Mouse (Mus musculus) CD4-positive, CD25-positive, alpha-beta regulatory T cell, adult 4 months (primary cell): ENCODE results near the gene Golga4. TPM values are rescaled to one million over a fixed set of nuclear protein-coding genes. Genes with fewer than 3 reads are reported as not detected.

ENCODE experiments used
- ATAC-seq: one replicate; pipeline ENCODE4 v1.8.0; 2017
- polyA plus RNA-seq, 2 experiments: library from polyadenylated mRNA; unstranded; fragments of 100-300 nt; shearing (Covaris generic); gene quantifications; one replicate each; pipeline ENCODE4 v1.2.1; 2017

The Golga4 gene
- polyA plus RNA-seq, 2 experiments from 2014 or later, result 24.4 to 30.7 TPM

DNA sequence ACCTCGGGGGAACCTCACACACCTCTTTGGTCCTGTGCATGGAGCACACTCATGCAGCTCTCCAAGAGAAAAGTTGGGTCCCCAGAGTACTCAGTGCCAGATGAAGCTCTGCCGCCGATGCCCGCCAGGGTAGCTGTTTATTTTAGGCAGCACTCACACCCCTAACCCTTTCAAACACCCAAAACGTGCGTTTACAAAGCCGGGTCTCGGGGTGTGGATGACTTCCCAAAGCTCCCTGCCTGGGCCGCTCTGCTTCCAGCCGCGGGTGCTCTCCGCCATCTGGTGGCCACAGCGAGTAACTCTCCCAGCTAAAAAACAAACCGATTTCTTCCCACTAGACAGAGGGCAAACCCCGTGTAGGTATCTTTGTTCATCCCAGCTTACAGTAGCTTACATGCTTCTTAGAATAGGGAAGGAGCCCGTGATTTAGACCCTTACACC, 16.5 kb upstream of the Golga4 start:
- peak; percentile 86 for ATAC-seq

DNA sequence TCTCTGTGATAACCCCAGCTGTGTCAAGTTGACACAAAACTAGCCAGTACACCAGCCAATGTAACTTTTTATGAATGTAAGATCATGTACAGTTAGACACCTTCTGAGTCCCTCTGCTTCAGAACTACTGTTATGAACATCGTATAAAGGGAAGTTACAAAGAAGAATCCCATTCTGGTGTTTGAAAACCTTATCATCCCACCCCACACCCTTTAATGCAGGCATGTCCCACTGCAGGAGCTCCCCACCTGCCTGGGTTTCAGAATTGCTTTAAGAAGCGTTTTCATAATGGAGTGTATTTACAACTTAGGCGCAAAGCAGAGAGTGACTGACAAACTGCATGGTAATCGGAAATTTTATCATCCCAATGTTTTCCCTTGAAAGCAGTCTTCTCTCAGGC, 14.9 kb upstream of the Golga4 start:
- no peak for ATAC-seq

DNA sequence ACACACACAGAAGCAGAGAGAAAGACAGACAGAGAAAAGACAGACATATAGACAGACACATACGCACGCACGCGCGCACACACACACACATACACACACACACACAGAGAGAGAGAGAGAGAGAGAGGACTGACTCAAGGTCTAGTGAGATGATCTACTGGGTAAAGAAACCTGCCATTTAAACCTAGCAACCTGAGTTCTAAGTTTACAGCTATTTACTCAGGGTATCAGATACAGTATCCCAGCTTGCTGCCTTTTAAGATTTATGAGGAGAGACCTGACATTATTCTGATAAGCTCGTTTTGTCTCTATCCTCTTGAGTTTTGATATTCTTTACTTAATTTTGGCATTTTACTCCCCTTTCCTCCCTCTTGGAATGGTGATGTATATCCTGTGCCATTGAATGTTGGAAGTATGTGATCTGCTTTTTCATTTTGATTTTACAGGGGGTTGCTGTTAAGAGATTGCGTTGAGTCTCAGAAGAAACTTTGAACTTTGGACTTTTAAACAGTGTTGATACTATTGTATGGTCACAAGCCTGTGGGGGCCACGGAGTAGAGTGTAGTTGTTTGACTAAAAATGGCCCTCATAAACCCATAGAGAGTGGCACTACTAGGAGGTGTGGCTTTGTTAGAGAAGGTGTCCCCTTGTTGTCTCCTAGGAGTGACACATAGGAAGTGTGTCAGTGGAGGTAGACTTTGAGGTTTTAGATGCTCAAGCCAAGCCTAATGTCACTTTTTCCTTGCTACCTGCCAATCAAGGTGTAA, 13.0 kb upstream of the Golga4 start:
- no peak for ATAC-seq

DNA sequence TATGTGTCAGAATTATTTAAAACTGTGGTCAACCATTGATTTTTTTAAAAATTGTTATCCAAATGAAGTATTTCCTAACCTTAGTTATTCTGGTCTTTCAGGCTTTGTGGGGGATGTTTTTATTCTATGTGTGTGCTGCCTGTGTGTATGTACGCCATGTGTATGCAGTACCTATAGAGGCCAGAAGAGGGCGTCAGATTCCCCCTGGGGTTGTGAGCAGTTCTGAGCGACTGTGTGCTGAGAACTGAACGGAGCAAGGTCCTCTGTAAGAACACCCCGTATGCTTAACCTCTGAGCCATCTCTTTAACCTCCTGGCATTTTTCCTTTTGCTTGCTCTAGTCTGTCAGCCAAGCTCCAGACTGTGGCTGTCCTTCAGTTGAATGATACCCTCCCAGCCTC, 12.0 kb upstream of the Golga4 start:
- no peak for ATAC-seq

DNA sequence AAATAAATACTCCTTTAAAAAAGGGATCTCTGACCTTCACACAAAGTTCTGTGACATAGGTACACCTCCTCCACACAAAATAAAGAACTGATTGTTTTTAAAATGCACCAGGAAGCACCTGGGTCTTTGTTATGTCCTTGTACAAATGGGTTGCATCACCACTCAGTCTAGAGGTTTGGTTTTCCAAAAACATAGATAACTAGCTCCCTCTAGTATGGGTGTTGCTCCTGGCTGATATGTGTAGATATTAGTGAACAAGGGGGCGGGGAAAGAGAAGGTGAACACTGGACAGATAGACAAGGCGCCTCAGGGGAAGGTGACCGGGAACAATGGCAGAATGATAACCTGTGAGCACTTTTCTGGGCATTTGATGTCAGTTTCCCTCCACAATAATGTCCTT, 10.1 kb upstream of the Golga4 start:
- no peak for ATAC-seq

DNA sequence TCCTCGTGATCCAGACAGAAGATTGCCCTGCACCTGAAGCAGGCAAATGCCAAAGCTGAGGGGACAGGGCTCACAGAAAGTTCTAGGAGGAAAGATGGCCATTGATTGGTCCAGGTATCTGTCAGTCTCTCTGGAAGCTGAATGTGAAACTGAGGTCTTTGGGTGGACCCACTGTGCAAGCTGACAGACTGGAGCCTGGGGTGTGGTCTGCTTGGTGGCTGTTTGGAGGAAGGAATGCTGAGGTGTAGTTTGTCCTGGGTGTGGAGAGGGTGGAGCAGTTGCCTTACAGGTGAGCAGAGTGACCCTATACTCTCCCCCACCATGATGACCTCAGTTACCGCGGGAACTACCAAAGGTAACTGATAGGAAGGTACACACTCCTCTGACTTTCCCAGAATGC, 9.1 kb upstream of the Golga4 start:
- no peak for ATAC-seq

DNA sequence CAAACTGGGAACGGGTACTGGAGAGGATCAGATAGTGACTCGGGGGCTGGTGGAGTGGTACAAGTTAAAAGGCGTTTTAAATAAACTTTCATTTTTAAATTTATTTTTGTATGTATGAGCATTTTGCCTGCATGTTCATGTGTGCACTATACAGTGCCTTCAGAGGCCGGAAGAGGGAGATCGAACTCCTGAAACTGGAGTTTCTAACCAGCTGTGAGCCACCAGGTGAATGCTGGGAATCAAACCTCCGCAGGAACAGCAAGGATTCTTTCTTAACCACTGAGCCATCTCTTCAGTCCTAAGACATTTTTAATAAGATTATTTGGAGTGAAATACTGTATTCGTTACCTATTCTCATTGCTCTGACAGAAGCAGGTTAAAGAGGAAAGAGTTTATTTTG, 8.0 kb upstream of the Golga4 start:
- ATAC-seq, result no peak

DNA sequence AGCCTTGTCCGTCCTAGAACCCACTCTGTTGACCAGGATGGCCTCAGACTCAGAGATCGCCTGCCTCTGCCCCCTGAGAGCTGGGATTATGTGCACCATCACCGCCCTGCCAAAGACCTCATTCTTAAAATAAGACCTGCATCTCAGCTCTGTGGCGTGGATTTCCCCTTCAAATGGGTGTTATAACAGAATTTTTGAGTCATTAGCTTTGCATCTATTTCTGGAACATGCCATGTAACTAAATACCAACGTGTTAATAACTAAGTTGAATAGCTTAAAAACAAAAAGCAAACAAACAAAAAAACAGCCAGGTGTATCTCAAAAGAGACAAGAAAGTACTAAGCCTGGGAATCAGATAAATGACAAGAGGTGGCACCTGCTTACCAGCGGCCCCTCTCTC, 5.1 kb upstream of the Golga4 start:
- ATAC-seq, result no peak

DNA sequence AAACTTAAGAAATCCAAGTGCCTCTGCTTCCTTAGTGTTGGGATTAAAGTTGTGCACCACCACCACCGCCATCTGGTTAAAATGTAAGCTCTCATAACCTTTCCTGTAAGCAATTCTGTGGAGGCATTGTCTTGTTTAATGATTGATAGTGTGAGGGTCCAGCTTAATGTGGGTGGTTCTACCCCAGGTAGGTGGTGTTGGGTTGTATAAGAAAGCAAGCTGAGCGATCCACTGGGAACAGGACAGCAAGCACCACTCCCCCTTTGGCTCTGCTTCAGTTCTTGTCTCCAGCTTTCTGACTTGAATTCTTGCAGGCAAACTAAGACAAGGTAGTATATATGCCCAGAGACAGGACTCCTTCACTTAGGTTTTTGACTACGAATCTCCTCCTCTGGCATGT, 1.4 kb upstream of the Golga4 start:
- no peak for ATAC-seq

DNA sequence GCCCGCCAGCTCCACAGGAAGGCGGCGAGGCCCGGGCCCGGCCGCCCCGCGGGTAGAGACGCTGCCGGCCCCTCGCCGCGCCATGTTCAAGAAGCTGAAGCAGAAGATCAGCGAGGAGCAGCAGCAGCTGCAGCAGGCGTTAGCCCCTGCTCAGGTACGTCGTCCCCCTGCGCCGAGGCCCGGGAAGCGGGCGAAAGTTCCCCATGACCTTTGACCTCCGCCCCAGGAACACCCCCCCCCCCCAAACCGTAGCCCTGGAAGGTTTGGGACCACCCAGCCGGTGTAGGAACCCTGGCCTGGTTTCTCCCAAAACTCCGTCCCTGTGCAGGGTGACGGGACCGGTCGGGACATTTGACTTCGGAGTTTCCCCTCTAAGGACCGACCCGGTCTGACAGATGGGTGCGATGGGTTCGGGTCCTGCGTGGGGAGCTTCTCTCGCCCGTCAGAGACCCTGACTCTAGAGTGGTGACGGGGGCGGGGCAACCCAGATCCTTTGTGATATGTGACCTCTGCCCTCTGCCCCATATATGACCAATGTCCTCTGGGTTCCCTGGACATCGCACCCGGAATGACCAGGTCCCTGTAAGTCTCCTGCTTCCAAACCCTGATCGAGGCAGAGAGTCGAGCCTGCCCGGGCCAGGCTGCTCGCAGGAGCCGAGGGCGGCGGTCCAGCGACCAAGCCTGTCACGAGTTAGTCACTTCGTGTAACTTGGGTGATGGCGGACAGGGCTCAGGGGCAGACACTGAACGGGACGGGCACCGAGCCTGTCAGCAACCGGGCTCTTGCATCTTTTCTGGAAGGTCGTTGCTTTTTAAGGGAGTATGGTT, 551 bp downstream of the Golga4 start:
- ATAC-seq, result peak; percentile 24

DNA sequence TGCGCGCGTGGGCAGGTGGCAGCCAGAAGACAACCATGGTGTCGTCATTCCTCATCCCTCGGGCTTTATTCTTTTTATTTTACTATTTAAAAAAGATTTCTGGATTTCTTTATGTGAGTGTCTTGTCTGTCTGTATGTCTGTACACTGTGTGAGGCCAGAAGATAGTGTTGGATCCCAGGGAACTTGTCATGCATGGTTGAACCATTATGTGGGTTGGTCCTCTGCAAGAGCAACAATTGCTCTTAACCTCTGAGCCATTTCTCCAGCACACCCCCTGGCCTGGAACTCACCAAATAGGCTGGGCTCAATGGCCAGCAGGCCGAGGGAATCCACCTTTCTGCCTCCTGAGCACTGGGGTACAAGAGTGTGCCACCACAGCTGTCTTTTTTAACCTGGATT, 1.5 kb downstream of the Golga4 start:
- no peak for ATAC-seq

DNA sequence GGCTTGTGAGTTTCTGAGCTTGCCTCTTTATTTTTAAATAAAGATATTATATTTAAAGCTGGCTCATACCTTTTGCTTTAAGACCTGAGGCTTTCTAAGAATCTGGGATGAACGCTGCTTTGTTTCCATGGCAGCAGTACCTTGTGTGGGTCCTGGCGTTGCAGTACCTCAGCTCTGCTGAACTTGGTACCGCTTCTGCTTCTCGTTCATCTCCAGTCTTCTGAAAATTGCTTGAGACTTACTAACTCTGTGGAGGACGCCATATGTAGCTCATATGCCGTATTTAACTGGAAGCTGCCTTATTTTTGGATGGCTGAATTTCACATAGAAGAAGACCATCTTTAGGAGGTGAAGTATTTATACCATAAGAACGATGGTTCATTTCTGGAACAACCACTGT, 2.5 kb downstream of the Golga4 start:
- no peak for ATAC-seq

DNA sequence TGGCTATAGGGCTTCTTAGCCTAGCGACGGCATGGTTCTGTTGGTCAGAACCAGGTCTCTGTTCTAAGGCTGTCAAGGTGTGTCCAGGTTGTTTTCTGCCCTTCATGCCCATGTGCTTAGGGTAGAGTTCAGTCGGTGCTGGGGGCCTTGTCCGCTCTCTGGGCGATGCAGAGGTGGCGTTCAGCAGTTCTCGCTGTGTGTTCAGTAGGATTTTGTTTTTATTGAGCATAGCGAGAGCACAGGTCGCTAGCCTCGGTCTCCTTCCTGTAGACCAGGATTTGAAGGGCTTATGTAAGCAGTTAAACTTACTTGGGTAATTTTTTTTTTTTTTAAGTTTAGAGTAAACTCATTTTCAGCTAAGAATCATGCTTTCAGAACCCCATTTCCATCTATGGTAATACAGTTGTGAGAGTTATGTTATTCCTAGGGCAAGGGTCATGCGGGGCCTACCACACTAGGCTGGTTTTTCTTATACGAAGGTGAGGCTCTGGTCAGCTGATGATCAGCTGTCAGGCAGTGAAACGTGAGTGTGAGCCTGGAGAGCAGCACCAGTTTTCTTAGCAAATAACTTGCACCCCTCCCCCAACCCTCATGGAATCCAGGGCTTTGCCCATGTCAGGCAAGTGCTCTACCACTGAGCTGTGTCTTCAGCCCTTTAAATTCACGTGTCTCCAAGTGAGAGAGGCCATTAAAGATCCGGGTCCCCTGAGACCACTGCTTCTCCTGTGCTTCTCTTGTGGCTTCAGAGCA, 5.0 kb downstream of the Golga4 start:
- no peak for ATAC-seq

DNA sequence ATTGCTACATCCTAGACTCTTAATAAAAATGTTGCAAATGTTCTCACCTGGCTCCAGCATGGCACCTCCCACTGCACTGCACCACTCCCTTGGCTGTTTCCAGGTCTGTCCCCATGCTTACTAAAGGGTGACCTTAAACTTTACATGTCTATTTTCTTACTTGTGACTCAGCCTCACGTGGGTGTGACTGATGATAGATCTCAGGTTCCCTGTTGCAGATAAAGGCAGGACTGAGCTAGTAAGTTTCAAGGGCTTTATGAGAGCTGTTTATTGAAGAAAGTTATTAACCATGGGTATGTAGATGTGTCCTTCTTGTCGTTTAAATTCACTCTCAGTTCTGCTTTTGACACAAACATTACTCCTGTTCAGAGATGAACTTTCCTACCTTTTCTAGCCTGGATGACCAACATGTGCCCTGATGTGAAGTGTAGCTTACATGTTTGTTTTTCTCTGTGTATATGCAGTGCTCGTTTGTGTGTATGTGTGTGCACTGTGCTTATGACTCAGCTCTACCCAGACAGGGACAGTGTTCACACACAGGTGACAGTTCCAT, 6.7 kb downstream of the Golga4 start:
- ATAC-seq, result peak; percentile 51

DNA sequence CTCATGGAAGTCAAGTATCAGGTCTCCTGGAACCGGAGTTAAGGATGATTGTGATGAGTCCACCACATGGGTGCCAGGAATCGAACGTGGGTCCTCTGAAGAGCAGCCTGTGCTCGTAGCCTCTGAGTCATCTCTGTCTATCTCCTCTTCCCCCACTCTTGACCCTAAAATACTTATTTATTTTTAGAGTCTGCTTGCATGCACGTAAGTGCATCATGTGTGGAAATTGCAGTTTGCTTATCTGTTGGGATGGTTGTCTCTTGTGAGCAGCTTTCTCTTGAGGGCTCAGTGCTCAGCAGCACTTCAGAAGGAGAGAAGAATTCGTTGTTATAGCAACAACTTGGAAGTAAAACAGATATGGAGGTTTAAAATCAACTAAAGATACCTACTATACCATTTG, 9.4 kb downstream of the Golga4 start:
- no peak for ATAC-seq

DNA sequence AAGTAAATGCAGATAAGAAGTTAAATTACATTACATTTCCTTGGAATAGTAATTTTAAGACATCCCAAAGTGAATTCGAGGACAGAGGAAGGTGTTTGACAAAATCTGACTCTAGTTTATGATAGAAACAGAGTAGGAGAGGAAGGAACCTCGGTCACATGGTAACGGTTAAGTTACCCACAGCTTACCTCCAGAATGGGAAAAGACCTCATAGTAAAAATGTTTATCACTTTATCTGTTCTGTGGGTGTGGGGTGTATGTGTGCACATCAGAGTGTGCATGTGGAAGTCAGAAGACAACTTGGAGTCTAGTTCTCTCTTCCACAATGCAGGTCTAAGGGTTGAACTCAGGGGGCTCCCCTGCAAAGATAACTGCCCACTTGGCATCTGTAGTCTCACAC, 10.1 kb downstream of the Golga4 start:
- no peak for ATAC-seq

DNA sequence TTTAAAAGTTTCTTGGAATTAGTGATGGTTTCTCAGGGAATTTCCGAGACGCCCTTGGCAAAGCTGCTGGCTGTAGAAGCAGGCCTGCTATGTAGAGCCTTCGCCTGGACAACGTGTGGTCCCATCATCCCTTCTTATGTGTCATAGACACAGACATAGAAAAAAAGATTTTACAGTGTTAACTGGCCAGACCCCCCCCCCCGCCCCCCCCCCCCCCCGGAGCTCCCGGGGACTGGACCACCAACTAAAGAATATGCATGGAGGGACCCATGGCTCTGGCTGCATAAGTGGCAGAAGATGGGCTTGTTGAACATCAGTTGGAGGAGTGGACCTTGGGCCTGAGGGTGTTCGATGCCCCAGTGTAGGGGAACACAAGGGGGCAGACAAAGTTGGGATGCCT, 11.6 kb downstream of the Golga4 start:
- ATAC-seq, result no peak

DNA sequence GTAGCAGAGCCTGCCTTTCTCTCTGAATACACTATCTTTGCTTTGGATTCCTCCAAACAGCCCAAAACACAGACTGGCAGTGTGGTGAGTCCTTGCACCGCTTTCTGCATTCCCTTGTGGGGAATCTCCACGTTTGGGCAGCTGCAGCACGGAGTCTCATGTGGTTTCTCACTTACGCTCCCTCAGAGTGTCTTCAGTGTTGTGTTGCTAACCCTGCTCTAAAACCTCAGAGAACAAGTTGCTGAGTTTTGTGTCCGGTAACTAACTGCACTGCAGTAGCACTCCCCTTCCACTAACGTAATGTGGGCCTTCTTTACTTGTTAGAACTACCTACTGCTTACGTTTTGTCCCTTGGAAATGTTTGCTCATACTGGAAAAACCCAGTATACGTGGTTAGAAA, 13.0 kb downstream of the Golga4 start:
- no peak for ATAC-seq

DNA sequence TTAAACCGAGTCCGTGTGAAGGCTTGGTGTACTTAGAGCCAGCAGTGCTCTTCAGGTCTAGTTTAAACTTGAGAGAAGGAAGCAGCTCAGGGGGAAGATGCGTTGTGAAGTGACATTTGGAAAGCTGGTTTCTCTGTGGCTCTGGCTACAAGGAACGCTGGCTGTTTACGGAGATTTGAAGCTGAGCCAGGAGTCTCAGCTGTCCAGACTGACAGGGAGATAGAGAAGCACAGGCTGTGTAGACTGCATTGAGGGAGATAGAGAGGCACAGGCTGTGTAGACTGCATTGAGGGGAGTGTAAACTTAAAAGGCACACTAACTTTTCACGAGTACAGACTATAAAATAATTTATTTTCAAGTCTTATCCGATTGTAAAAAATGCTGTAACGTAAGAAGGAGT, 13.9 kb downstream of the Golga4 start:
- no peak for ATAC-seq

DNA sequence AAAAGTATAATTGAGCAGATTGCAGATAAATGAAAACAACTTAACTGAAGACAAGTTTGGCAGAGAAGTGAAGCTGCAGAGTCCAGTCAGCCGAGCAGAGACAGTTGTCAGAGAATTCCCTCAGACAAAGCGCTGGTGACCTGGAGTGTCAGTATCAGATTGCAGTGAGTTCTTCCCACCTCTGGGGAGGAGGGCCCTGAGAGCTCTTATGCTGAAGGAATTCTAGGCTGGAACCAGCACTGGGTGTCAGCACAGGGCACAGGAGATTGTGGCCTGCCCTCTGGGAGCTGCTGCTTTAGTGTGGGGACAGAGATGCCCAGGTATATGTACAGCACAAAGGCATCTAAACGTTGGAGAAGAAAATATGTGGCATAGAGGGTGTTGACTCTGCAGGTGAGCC, 14.8 kb downstream of the Golga4 start:
- ATAC-seq, result no peak

DNA sequence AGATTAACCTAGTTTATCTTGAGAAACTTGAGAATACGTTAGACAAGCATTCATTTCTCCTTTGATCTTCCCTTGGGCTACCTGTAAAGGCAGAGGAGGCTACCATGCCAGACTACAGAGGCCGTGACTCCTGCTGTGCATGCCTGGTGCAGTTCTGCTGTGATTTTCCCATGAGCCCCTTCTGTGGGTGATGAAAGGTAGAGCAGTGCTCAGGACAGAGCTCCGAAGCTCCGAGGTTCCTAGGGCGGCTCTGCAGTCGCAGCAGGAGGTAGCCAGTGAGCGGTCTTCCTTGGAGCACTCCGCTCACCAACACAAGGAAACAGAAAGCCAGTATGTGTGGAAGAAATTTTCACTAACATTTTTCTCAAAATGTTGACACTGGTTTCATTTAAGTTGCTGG, 15.6 kb downstream of the Golga4 start:
- no peak for ATAC-seq

DNA sequence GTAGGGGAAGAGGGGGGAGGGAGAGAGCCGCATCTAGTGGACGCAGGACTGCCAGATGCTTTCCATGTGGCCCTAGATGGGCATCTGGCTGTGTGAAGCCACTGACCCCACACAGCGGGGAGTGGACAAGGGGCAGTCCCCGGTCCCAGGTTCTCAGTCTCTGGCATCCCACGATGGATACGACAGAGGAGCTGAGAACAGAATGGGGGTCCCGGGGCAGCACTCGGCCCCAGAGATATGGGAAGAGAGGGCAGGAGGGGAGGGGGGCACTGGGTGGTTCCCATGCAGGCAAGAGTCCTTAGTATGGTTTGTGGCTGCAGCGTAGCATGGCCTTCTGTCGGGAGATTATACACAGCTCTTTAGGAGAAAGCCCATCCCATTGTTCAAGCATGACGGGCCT, 17.7 kb downstream of the Golga4 start:
- no peak for ATAC-seq

DNA sequence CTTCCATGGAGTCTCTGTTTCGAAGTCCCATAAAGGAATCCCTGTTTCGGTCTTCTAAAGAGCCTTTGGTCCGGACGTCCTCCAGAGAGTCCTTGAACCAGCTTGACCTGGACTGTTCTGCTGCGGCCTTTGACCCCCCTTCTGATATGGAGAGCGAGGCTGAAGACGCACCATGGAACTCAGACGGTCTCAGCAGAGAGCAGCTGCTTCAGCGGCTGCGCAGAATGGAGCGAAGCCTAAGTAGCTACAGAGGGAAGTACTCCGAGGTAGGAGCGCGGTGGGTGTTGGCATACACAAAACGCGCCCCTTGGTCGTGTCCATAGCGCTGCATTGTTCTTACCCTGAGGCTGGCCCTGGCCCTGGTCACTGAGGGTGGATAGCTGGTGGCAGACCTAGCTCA, 21.0 kb downstream of the Golga4 start:
- no peak for ATAC-seq
